Mouse (Mus musculus) heart, postnatal 0 days (tissue): Measurements from ENCODE around the gene Gzme.

Experiments used
- CTCF ChIP-seq: IDR thresholded peaks from 2 replicates; pipeline ENCODE4 v1.5.1; 2016; ENCODE audit warnings: antibody characterized with exemption, control low read depth, low read depth
- EP300 ChIP-seq: IDR thresholded peaks from 2 replicates; pipeline ENCODE4 v1.6.1; 2016; ENCODE audit warnings: antibody characterized with exemption, low read depth

DNA sequence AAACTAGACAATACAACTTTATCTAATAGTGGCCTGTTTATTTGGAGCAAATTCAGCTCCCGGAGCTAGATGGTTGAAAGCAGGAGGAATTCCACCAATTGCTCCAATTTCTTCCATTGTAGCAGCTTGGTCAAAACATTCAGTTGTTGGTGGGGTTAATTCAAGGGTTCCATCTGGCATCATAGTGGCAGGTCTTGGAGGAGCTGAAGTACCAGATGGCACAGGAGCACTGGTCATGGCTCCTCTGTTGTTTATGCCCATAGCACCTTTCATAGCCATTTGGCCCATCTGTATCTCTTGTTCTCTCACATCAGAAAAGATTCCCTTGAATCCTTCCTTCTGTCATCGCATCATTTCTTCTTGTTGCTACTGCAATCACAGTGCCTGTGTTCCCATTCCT lies 41.7 kb upstream of the Gzme start:
- TF ChIP-seq CTCF (no peak), EP300 (no peak)
